8 mouse cellular contexts compared by ENCODE assay signal in the genomic region with DNA sequence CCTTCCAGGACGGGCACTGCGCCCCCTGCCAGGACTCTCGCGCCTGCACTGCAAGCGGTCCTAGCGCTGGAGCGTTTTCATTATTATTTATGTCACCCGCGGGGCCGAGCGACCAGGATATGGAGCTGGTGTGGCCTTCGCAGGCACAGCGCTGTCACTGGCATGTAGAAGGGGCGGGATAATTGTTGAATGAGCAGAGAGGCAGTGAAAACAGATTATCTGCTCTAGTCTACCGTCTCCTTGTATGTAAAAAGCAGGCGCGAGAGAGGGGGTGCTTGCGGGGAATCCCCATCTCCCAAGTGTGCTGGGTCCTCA. TPM values are rescaled to one million over a fixed set of nuclear protein-coding genes. Genes with fewer than 3 reads are reported as not detected.
A peak's percentile ranks its signal among the peaks of the same experiment; 100 is the strongest.
DNase-seq lines count a peak whose midpoint lies in the region; ATAC-seq and TF ChIP-seq lines count a peak whose summit lies in the region.

No protein-coding gene starts in this region.

- intact Hi-C loops in heart, adult 2 months (cut with DNase I) = loop anchor here (1.0 to 5.0 kb wide), 5 partner anchors 41 to 157 kb away; no protein-coding TSS in a partner anchor
- intact Hi-C loops in heart, postnatal 25 days (cut with DNase I) = loop anchor here (1.0 to 2.0 kb wide), 4 partner anchors 41 to 157 kb away; no protein-coding TSS in a partner anchor
- intact Hi-C loops in left cerebral cortex, postnatal 25 days (cut with DNase I) = loop anchor here (2.0 to 5.0 kb wide), 3 partner anchors 85 to 157 kb away; no protein-coding TSS in a partner anchor

- H3K9ac ChIP-seq in heart, adult 2 months (ENCODE audit: low read depth, low read length) = peak overlapping the region; percentile 63
- H3K9ac ChIP-seq in liver, embryonic 12.5 days = peak overlapping the region; percentile 19; the same call in 1 of the 2 replicates

- H3K4me1 ChIP-seq in heart, adult 2 months (ENCODE audit: control insufficient read depth, insufficient read depth, low read length) = peaks cover 14% of the 10 kb centered on the region
- peaks cover 26% of the 10 kb centered on the region for H3K4me1 ChIP-seq in thymus, adult 2 months (replicated peaks; ENCODE audit: control insufficient read depth, insufficient read depth, low read length)
- peaks cover 41% of the 10 kb centered on the region for H3K4me1 ChIP-seq in liver, embryonic 12.5 days

- no peak for DNase-seq in heart, adult 2 months
- no peak for DNase-seq in heart, postnatal 25 days (ENCODE audit: low spot score)
- no peak for DNase-seq in thymus, adult 2 months
- DNase-seq in thymus, adult 18-20 months = no peak
- DNase-seq in urinary bladder, postnatal 10 days (ENCODE audit: low spot score) = no peak
- no peak for DNase-seq in left cerebral cortex, postnatal 25 days (ENCODE audit: low spot score in 2 of 2)
- DNase-seq in right cerebral cortex, postnatal 25 days = no peak

- no peak for ATAC-seq in liver, embryonic 12.5 days

- no peaks in the 10 kb centered on the region for H3K27me3 ChIP-seq in heart, adult 2 months (ENCODE audit: control insufficient read depth, insufficient read depth, low read length)
- H3K27me3 ChIP-seq in thymus, adult 2 months (ENCODE audit: control insufficient read depth, insufficient read depth, low read length) = peaks cover 20% of the 10 kb centered on the region
- peaks cover 69% of the 10 kb centered on the region for H3K27me3 ChIP-seq in liver, embryonic 12.5 days (replicated peaks)

- no peak; the same call in 1 of the 2 replicates for TF ChIP-seq CTCF in heart, adult 2 months (IDR thresholded peaks at IDR 0.05)
- TF ChIP-seq CTCF in thymus, adult 2 months (IDR thresholded peaks at IDR 0.05; ENCODE audit: borderline replicate concordance, control insufficient read depth, extremely low read depth, insufficient read depth, low read length, poor library complexity) = no peak

- H3K4me3 ChIP-seq in heart, adult 2 months = peak overlapping the region; percentile 43
- peak overlapping the region; percentile 98 for H3K4me3 ChIP-seq in thymus, adult 2 months (ENCODE audit: control insufficient read depth, insufficient read depth, low read length)
- peak overlapping the region; percentile 66 for H3K4me3 ChIP-seq in liver, embryonic 12.5 days

- H3K4me2 ChIP-seq in liver, embryonic 12.5 days = peak overlapping the region; percentile 78

- no peak for TF ChIP-seq POLR2A in heart, adult 2 months (IDR thresholded peaks at IDR 0.05; ENCODE audit: insufficient read depth, low read depth, low read length)
- no peak for TF ChIP-seq POLR2A in thymus, adult 2 months (IDR thresholded peaks at IDR 0.05; ENCODE audit: control insufficient read depth, extremely low read depth, insufficient read depth, low read length, poor library complexity)

- WGBS in heart, adult 2 months = under 1% methylated on average over 18 of the region's 18 CpGs
- WGBS in thymus, adult 2 months = 3% methylated on average over 18 of the region's 18 CpGs
- under 1% methylated on average over 18 of the region's 18 CpGs for WGBS in liver, embryonic 12.5 days (ENCODE audit: insufficient replicate concordance)

- peak overlapping the region; percentile 75 for H3K27ac ChIP-seq in heart, adult 2 months
- no peak overlapping the region for H3K27ac ChIP-seq in thymus, adult 2 months (ENCODE audit: control insufficient read depth, insufficient read depth, low read length)
- no peak overlapping the region for H3K27ac ChIP-seq in liver, embryonic 12.5 days

- H3K9me3 ChIP-seq in liver, embryonic 12.5 days (replicated peaks) = no peaks in the 10 kb centered on the region

- TF ChIP-seq EP300 in heart, adult 2 months (IDR thresholded peaks at IDR 0.05; ENCODE audit: insufficient read depth, low read depth, low read length) = peak; percentile 70; the same call in 1 of the 2 replicates

- no peaks in the 10 kb centered on the region; the same call in 1 of the 2 replicates for H3K79me2 ChIP-seq in heart, adult 2 months (replicated peaks; ENCODE audit: control insufficient read depth, insufficient read depth, low read length)

- peaks cover 6% of the 10 kb centered on the region; the same call in 1 of the 2 replicates for H3K36me3 ChIP-seq in heart, adult 2 months (ENCODE audit: control insufficient read depth, insufficient read depth, low read length)
- no peaks in the 10 kb centered on the region for H3K36me3 ChIP-seq in thymus, adult 2 months (ENCODE audit: control insufficient read depth, insufficient read depth, low read length)
- H3K36me3 ChIP-seq in liver, embryonic 12.5 days = no peaks in the 10 kb centered on the region

RNA-seq across cellular contexts. Expression of gene Trio, which starts 0.5 kb away (rescaled TPM):
- 10 to 100 TPM; 33.8 to 44.2 TPM for total RNA-seq in heart, adult 2 months (2021)
- 28.0 and 41.3 TPM in 2 replicates for polyA plus RNA-seq in heart, adult 2 months (2012; rRNA removed)
- total RNA-seq in heart, postnatal 25 days (2021) = 10 to 100 TPM; 42.9 to 43.7 TPM
- polyA plus RNA-seq in thymus, adult 2 months (2012; rRNA removed) = 24.9 and 26.6 TPM in 2 replicates
- 5.2 and 5.6 TPM in 2 replicates for polyA plus RNA-seq in liver, embryonic 12.5 days (2016; fragmentation: Nextera tagmentation; extraction: Ambion mirVana)
- 100 to 1,000 TPM; 219 to 226 TPM for total RNA-seq in left cerebral cortex, postnatal 25 days (2021)

Comparison
In these comparisons a context has a peak if more than half of its experiments do, and no peak if none do; other contexts are left out.
1. H3K4me3 ChIP-seq: peak in every context shown above with its lines; median percentile 98 in thymus, adult 2 months; 66 in liver, embryonic 12.5 days; 43 in heart, adult 2 months.
2. RNA of gene Trio, which starts 0.5 kb away (total RNA-seq): 219 to 226 TPM in left cerebral cortex, postnatal 25 days; 33.8 to 44.2 TPM in heart, adult 2 months and 42.9 to 43.7 TPM in heart, postnatal 25 days; every median in the first group is over 4 times any median in the second.